Mouse (Mus musculus) neutrophil, adult 5-6 weeks (primary cell): ENCODE results near the gene Gm13276. TPM values are rescaled to one million over a fixed set of nuclear protein-coding genes. Genes with fewer than 3 reads are reported as not detected.
"Not testable (repeated sequence)": the region's sequence is repeated elsewhere in the genome, so short reads cannot be mapped to it uniquely, and the experiment has no call there.

ENCODE experiments used
- ATAC-seq: fragments of 151-379, 151-347 bp; 2 replicates; pipeline ENCODE4 v1.8.0; 2017; ENCODE audit warnings: mild to moderate bottlenecking, moderate TSS enrichment; ENCODE audit not compliant: insufficient number of reproducible peaks, poor library complexity, low FRiP score, severe bottlenecking; ENCODE audit errors: extremely low read depth
- total RNA-seq: library from RNA; stranded (forward); fragments of 200-1000 nt; gene quantifications from 2 replicates; pipeline ENCODE4 v1.2.3, GENCODE M21; 2017

Gm13276 gene
- total RNA-seq, 1 experiment from 2014 or later: not detected

- ATAC-seq: not testable (repeated sequence)
Observed at GRCm38 (mm10) chr4:88780320-88780719, 5.2 kb upstream of the Gm13276 start.

- not testable (repeated sequence) for ATAC-seq
Observed at GRCm38 (mm10) chr4:88781831-88782230, 3.7 kb upstream of the Gm13276 start, which contains the start of gene Ifnz. Ifnz (plus strand) TSS chr4:88782131.

GRCm38 (mm10) chr4:88782335-88782734 is 3.2 kb upstream of the Gm13276 start:
- ATAC-seq: not testable (repeated sequence)

GRCm38 (mm10) chr4:88788402-88788801 is 2.9 kb downstream of the Gm13276 start, which contains the start of gene Gm13277:
Gm13277 (plus strand) TSS chr4:88788632.
- ATAC-seq: not testable (repeated sequence)

- not testable (repeated sequence) for ATAC-seq
Observed at GRCm38 (mm10) chr4:88791250-88791649, 5.7 kb downstream of the Gm13276 start, which contains the start of gene Gm13278. Gm13278 (plus strand) TSS chr4:88791550.

- ATAC-seq: not testable (repeated sequence)
Observed at GRCm38 (mm10) chr4:88793936-88794675, 8.6 kb downstream of the Gm13276 start, which contains the start of gene Gm13275. Gm13275 (plus strand) TSS chr4:88794487.

GRCm38 (mm10) chr4:88797097-88797496 is 11.6 kb downstream of the Gm13276 start, which contains the start of gene Gm13279:
Gm13279 (plus strand) TSS chr4:88797397.
- ATAC-seq: not testable (repeated sequence)

- ATAC-seq: not testable (repeated sequence)
Observed at GRCm38 (mm10) chr4:88799365-88799764, 13.9 kb downstream of the Gm13276 start, which contains the start of gene Gm13285. Gm13285 (plus strand) TSS chr4:88799665.

GRCm38 (mm10) chr4:88802954-88803353 is 17.4 kb downstream of the Gm13276 start, which contains the start of gene Gm13287:
Gm13287 (plus strand) TSS chr4:88803254.
- ATAC-seq: not testable (repeated sequence)

GRCm38 (mm10) chr4:88805231-88805630 is 19.7 kb downstream of the Gm13276 start, which contains the start of gene Gm13288:
Gm13288 (plus strand) TSS chr4:88805531.
- ATAC-seq: not testable (repeated sequence)

GRCm38 (mm10) chr4:88805761-88806160 is 20.3 kb downstream of the Gm13276 start:
- not testable (repeated sequence) for ATAC-seq

- no peak for ATAC-seq
Observed at GRCm38 (mm10) chr4:88815928-88816327, 30.4 kb downstream of the Gm13276 start, which contains the start of gene Ifna7. Ifna7 (plus strand) TSS chr4:88816228.

GRCm38 (mm10) chr4:88819659-88820058 is 34.1 kb downstream of the Gm13276 start, which contains the start of gene Ifna11:
Ifna11 (plus strand) TSS chr4:88819959.
- no peak for ATAC-seq

GRCm38 (mm10) chr4:88822995-88823394 is 37.5 kb downstream of the Gm13276 start:
- ATAC-seq: no peak

GRCm38 (mm10) chr4:88827116-88827515 is 41.6 kb downstream of the Gm13276 start, which contains the start of gene Ifna6:
Ifna6 (plus strand) TSS chr4:88827416.
- ATAC-seq: not testable (repeated sequence)

- no peak for ATAC-seq
Observed at GRCm38 (mm10) chr4:88830523-88830922, 45.0 kb downstream of the Gm13276 start.

GRCm38 (mm10) chr4:88835225-88835624 is 49.7 kb downstream of the Gm13276 start, which contains the start of gene Ifna5:
Ifna5 (plus strand) TSS chr4:88835525.
- not testable (repeated sequence) for ATAC-seq
